12 mouse cellular contexts compared by ENCODE assay signal in the genomic region with DNA sequence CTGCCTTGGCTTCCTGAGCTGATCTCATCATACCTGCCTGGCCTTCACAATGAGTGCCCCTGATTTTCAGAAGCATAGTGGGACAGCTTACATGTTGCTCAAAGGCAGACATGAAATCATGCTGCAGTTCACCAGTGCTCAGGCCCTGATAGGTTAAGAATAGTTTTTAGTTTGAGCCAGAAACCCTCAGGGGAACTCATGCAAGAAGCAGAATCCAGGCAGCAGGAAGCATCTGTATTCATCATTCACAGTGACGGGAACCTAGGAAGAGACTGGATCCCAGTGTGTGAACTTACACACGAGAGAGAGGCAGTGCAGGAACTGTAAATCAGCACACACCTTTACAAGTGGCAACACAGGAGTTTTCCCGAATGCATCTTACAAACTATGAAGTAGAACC.
DNase-seq lines count a peak whose midpoint lies in the region; ATAC-seq and TF ChIP-seq lines count a peak whose summit lies in the region.
"Had no signal": no experiment of that assay in that cellular context is flagged by ENCODE, and none has a peak within 500 bp of the region (broad histone marks: within the 10 kb centered on the region; RNA-seq: fewer than 3 reads in every experiment).

No protein-coding gene starts in this region.

- peak; percentile 2 for DNase-seq in 3T3-L1 (ENCODE audit: low read depth, low spot score)
- peak; percentile 45 for DNase-seq in embryonic facial prominence, embryonic 14.5 days (ENCODE audit: low spot score)
- DNase-seq in layer of hippocampus, adult 18-20 months (ENCODE audit: low spot score in 2 of 2), result no peak
- DNase-seq in spleen, postnatal 4 days (ENCODE audit: low spot score in 2 of 2), result no peak
- DNase-seq in stomach, postnatal 0 days (ENCODE audit: low spot score), result no peak
- DNase-seq: adrenal gland, adult 2 months; lung, adult 18-20 months; right cerebral cortex, adult 18-20 months; thymus, adult 18-20 months had no signal

- no peak for ATAC-seq in embryonic facial prominence, embryonic 14.5 days (ENCODE audit: low read depth)
- ATAC-seq in heart, embryonic 14.5 days (ENCODE audit: insufficient number of reproducible peaks, insufficient read depth, low FRiP score, low read depth), result no peak
- ATAC-seq in limb, embryonic 12.5 days (ENCODE audit: insufficient number of reproducible peaks, insufficient read depth, low FRiP score, low TSS enrichment, low read depth), result no peak
- ATAC-seq in stomach, postnatal 0 days (ENCODE audit: low FRiP score, low TSS enrichment), result no peak
- ATAC-seq: intestine, embryonic 15.5 days had no signal

- H3K4me3 ChIP-seq in embryonic facial prominence, embryonic 14.5 days (ENCODE audit: low read depth, low read length), result no peak overlapping the region
- H3K4me3 ChIP-seq in heart, embryonic 14.5 days (ENCODE audit: control insufficient read depth in 1 of 2, insufficient read depth in 1 of 2, low read depth in 1 of 2, low read length in 2 of 2), result no peak overlapping the region
- H3K4me3 ChIP-seq in limb, embryonic 12.5 days (replicated peaks), result no peak overlapping the region
- H3K4me3 ChIP-seq in stomach, postnatal 0 days (ENCODE audit: low read depth, low read length), result no peak overlapping the region
- H3K4me3 ChIP-seq: intestine, embryonic 15.5 days had no signal

- peaks cover 12% of the 10 kb centered on the region for H3K4me1 ChIP-seq in embryonic facial prominence, embryonic 14.5 days (ENCODE audit: control insufficient read depth, insufficient read depth, low read length)
- H3K4me1 ChIP-seq in heart, embryonic 14.5 days (ENCODE audit: control insufficient read depth in 2 of 2, insufficient read depth in 2 of 2, low read length in 2 of 2), result peaks cover 14 to 31% of the 10 kb centered on the region in 2 experiments
- H3K4me1 ChIP-seq in limb, embryonic 12.5 days (replicated peaks), result peaks cover 44% of the 10 kb centered on the region
- H3K4me1 ChIP-seq in stomach, postnatal 0 days (replicated peaks; ENCODE audit: control insufficient read depth, insufficient read depth), result 0 out of 2 replicates have a peak, but pooled peaks cover 3% of the 10 kb centered on the region
- H3K4me1 ChIP-seq: intestine, embryonic 15.5 days had no signal

- no peak for TF ChIP-seq CTCF in stomach, postnatal 0 days (IDR thresholded peaks at IDR 0.05; ENCODE audit: low read depth)

- H3K9ac ChIP-seq in embryonic facial prominence, embryonic 14.5 days (ENCODE audit: low read depth, low read length), result no peak overlapping the region
- no peak overlapping the region for H3K9ac ChIP-seq in heart, embryonic 14.5 days (ENCODE audit: low read length)
- no peak overlapping the region for H3K9ac ChIP-seq in limb, embryonic 12.5 days (replicated peaks)
- H3K9ac ChIP-seq in stomach, postnatal 0 days (ENCODE audit: low read length), result no peak overlapping the region
- H3K9ac ChIP-seq: intestine, embryonic 15.5 days had no signal

- H3K36me3 ChIP-seq in embryonic facial prominence, embryonic 14.5 days (ENCODE audit: control insufficient read depth, insufficient read depth, low read length), result no peaks in the 10 kb centered on the region
- H3K36me3 ChIP-seq in heart, embryonic 14.5 days (ENCODE audit: control insufficient read depth, insufficient read depth, low read length), result no peaks in the 10 kb centered on the region
- no peaks in the 10 kb centered on the region for H3K36me3 ChIP-seq in limb, embryonic 12.5 days
- H3K36me3 ChIP-seq in stomach, postnatal 0 days (ENCODE audit: control insufficient read depth, insufficient read depth, low read length), result no peaks in the 10 kb centered on the region
- H3K36me3 ChIP-seq: intestine, embryonic 15.5 days had no signal

- H3K27ac ChIP-seq in embryonic facial prominence, embryonic 14.5 days (replicated peaks; ENCODE audit: low read depth, low read length), result peak overlapping the region; percentile 16; the same call in 1 of the 2 replicates
- peak overlapping the region; percentile 50 to 73 for H3K27ac ChIP-seq in heart, embryonic 14.5 days (replicated peaks in 1 of 2; ENCODE audit: control insufficient read depth in 1 of 2, insufficient read depth in 1 of 2, low read depth in 2 of 2, low read length in 2 of 2)
- H3K27ac ChIP-seq in limb, embryonic 12.5 days, result peak overlapping the region; percentile 57
- H3K27ac ChIP-seq in stomach, postnatal 0 days (replicated peaks), result no peak overlapping the region; the same call in 1 of the 2 replicates
- H3K27ac ChIP-seq: intestine, embryonic 15.5 days had no signal

- H3K27me3 ChIP-seq in embryonic facial prominence, embryonic 14.5 days (replicated peaks; ENCODE audit: control insufficient read depth, insufficient read depth, low read length), result no peaks in the 10 kb centered on the region
- no peaks in the 10 kb centered on the region for H3K27me3 ChIP-seq in heart, embryonic 14.5 days (ENCODE audit: control insufficient read depth, insufficient read depth, low read length)
- no peaks in the 10 kb centered on the region for H3K27me3 ChIP-seq in limb, embryonic 12.5 days
- no peaks in the 10 kb centered on the region for H3K27me3 ChIP-seq in stomach, postnatal 0 days (ENCODE audit: control insufficient read depth, insufficient read depth, low read length)
- H3K27me3 ChIP-seq: intestine, embryonic 15.5 days had no signal

- no peak overlapping the region for H3K4me2 ChIP-seq in embryonic facial prominence, embryonic 14.5 days (ENCODE audit: low read depth, low read length)
- H3K4me2 ChIP-seq in heart, embryonic 14.5 days (ENCODE audit: low read length), result no peak overlapping the region
- no peak overlapping the region for H3K4me2 ChIP-seq in limb, embryonic 12.5 days
- no peak overlapping the region for H3K4me2 ChIP-seq in stomach, postnatal 0 days (replicated peaks; ENCODE audit: low read depth)
- H3K4me2 ChIP-seq: intestine, embryonic 15.5 days had no signal

- TF ChIP-seq EP300 in stomach, postnatal 0 days (optimal IDR thresholded peaks at IDR 0.05), result no peak

- H3K9me3 ChIP-seq in embryonic facial prominence, embryonic 14.5 days (ENCODE audit: control insufficient read depth, low read length), result no peaks in the 10 kb centered on the region
- H3K9me3 ChIP-seq in heart, embryonic 14.5 days (ENCODE audit: control insufficient read depth, low read length), result no peaks in the 10 kb centered on the region
- no peaks in the 10 kb centered on the region for H3K9me3 ChIP-seq in limb, embryonic 12.5 days
- H3K9me3 ChIP-seq in stomach, postnatal 0 days (ENCODE audit: control insufficient read depth, low read length), result no peaks in the 10 kb centered on the region
- H3K9me3 ChIP-seq: intestine, embryonic 15.5 days had no signal

- WGBS in embryonic facial prominence, embryonic 14.5 days, result 37% methylated on average over 3 of the region's 3 CpGs
- WGBS in heart, embryonic 14.5 days, result 26% methylated on average over 3 of the region's 3 CpGs
- WGBS in limb, embryonic 12.5 days, result 18% methylated on average over 3 of the region's 3 CpGs
- 46% methylated on average over 3 of the region's 3 CpGs for WGBS in stomach, postnatal 0 days

Comparison
In these comparisons a context has a peak if more than half of its experiments do, and no peak if none do; other contexts are left out.
1. DNase-seq: peak in 3T3-L1 (single experiment) and embryonic facial prominence, embryonic 14.5 days (single experiment); none in layer of hippocampus, adult 18-20 months (0 of 2), spleen, postnatal 4 days (0 of 2) and stomach, postnatal 0 days (single experiment).